Mouse (Mus musculus): ENCODE data around the gene Dgkb.

Gene Dgkb

GRCm38 (mm10) chr12:38593653-38594052 lies 776.1 kb downstream of the Dgkb start:
- no peak for DNase-seq (ENCODE audit: low read depth, low spot score)

DNA sequence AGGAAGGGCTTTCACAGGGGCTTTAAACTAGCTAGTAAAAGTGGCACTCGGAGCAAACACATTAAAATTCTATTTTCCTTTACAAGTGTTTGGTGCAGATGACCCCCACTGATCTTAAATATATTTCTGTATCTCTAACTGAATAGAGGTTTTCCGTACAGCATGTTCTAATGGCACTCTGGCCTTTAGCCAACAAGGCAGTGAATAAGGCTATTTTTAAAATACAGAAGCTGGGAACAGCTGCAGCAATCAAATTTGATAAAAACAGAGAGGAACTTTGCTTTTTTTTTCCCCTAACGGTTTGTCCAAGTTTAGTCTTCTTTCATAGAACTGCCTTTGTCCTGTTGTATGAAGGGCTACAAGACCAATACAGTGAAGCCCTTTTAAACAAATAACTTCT lies 776.5 kb downstream of the Dgkb start:
- no peak for DNase-seq (ENCODE audit: low read depth, low spot score)

GRCm38 (mm10) chr12:38596416-38597062 lies 779.0 kb downstream of the Dgkb start:
- DNase-seq (ENCODE audit: low read depth, low spot score): no peak

GRCm38 (mm10) chr12:38598096-38598495 lies 780.6 kb downstream of the Dgkb start:
- no peak for DNase-seq (ENCODE audit: low read depth, low spot score)

GRCm38 (mm10) chr12:38600165-38600845 lies 782.8 kb downstream of the Dgkb start:
- DNase-seq (ENCODE audit: low read depth, low spot score): no peak

GRCm38 (mm10) chr12:38608104-38608503 lies 790.6 kb downstream of the Dgkb start:
- no peak for DNase-seq (ENCODE audit: low read depth, low spot score)

- no peak for DNase-seq (ENCODE audit: low read depth, low spot score)
Observed at GRCm38 (mm10) chr12:38668265-38668664, 850.7 kb downstream of the Dgkb start.
